Mouse (Mus musculus) liver, embryonic 14.5 days (tissue): ENCODE data around the gene Krt76.

Experiments used
- CTCF ChIP-seq: IDR thresholded peaks from 2 replicates; pipeline ENCODE4 v1.5.1; 2016; ENCODE audit warnings: antibody characterized with exemption, low read depth, control low read depth
- EP300 ChIP-seq: IDR thresholded peaks from 2 replicates; pipeline ENCODE4 v1.6.1; 2016; ENCODE audit warnings: antibody characterized with exemption, low read depth

DNA sequence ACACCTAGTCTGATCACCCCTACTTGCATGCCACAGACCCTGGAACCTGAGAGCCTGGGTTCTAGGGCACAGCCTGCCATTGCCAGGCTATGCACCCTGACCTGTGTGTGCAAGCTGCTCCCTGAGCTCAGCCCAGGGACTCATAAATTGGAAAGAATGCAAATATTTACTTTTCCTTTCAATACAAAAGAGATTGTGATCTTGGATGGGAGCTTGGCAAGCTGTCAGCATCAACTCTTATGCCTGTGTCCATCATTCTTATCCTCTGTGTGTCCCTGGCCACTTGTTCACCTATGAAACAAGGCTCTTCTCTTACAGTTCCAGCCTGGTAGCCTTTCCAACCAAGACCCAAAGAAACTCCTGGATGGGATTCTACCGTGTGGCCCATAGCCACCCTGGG is 32.3 kb upstream of the Krt76 start:
- no peak for TF ChIP-seq CTCF
- no peak for TF ChIP-seq EP300
